Mouse (Mus musculus) intestine, embryonic 15.5 days (tissue): ENCODE data around the gene Hist1h2br. TPM values are rescaled to one million over a fixed set of nuclear protein-coding genes. Genes with fewer than 3 reads are reported as not detected.
A peak's percentile ranks its signal among the peaks of the same experiment; 100 is the strongest.
"Not testable (repeated sequence)": the region's sequence is repeated elsewhere in the genome, so short reads cannot be mapped to it uniquely, and the experiment has no call there.

Experiments used
- ATAC-seq: fragments of 200-750 bp; cut with Nextera tagmentation; 2 replicates; pipeline ENCODE4 v1.8.0; 2017; ENCODE audit warnings: moderate TSS enrichment, moderate library complexity
- H3K27ac ChIP-seq: fragments of 300-500 bp; sonication (generic); 2 replicates; pipeline ENCODE4 v1.5.1; 2015; ENCODE audit warnings: mild to moderate bottlenecking, inconsistent platforms
- H3K27me3 ChIP-seq: fragments of 300-500 bp; sonication (generic); replicated peaks from 2 replicates; pipeline ENCODE4 v1.6.1; 2015; ENCODE audit warnings: inconsistent platforms
- H3K36me3 ChIP-seq: fragments of 300-500 bp; sonication (generic); 2 replicates; pipeline ENCODE4 v1.6.1; 2015; ENCODE audit warnings: inconsistent platforms
- H3K4me1 ChIP-seq: fragments of 300-500 bp; sonication (generic); replicated peaks from 2 replicates; pipeline ENCODE4 v1.6.1; 2015; ENCODE audit warnings: inconsistent platforms
- H3K4me2 ChIP-seq: fragments of 300-500 bp; sonication (generic); replicated peaks from 2 replicates; pipeline ENCODE4 v1.6.1; 2015; ENCODE audit warnings: mild to moderate bottlenecking, inconsistent platforms
- H3K4me3 ChIP-seq: fragments of 300-500 bp; sonication (generic); replicated peaks from 2 replicates; pipeline ENCODE4 v1.5.1; 2015; ENCODE audit warnings: inconsistent platforms
- H3K9ac ChIP-seq: fragments of 300-500 bp; sonication (generic); 2 replicates; pipeline ENCODE4 v1.6.1; 2015; ENCODE audit warnings: inconsistent platforms
- H3K9me3 ChIP-seq: fragments of 300-500 bp; sonication (generic); 2 replicates; pipeline ENCODE4 v1.6.1; 2016; ENCODE audit warnings: inconsistent platforms
- WGBS: fragments of 180-500 bp; shearing (Covaris S2); methylation state at CpG from one replicate; pipeline ENCODE4 v1.1.7; 2015; 5-methylcytosine and 5-hydroxymethylcytosine counted together
- polyA plus RNA-seq: library from polyadenylated mRNA; unstranded; fragments of >200 nt; fragmentation: Nextera tagmentation; extraction: Ambion mirVana; gene quantifications from 2 replicates; pipeline ENCODE4 v1.2.1, GENCODE M21; 2015

Gene Hist1h2br
- polyA plus RNA-seq, 1 experiment from 2014 or later, result 16.4 TPM

DNA sequence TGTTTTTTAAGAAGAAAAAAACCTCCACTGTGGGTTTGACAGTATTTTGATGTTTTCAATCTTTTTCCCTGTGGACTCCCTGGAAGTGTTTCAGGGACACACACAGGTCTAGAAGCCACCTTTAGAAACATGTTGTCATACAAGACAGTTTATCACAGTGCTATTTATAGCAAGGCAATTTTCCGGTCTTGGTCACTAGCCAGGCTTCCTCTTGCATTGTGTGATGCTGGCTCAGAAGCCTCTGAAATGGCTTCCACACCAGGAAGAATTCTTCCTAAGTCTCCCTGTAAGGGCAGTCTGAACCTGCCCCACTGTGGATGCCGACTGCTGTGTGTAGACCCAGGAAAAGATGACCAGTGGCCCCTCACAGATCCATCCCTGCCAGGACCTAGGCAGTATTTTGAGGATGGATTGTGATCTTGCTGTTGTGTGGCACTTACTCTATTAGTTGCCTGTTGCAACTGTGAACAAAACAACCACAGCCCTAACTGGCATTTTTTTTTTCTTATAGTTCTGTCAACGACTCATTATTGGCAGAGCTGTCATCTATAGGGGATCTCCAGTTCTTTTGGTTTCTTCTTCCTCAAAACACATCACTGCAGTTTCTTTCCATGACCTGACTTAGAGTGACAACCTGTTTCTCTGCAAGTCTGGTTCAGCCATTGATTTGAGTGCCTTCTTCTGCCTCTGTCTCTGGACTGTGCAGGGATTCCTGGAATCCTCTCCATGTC lies 18.8 kb downstream of the Hist1h2br start:
- H3K4me3 ChIP-seq, result no peak overlapping the region
- no peak overlapping the region for H3K9ac ChIP-seq
- WGBS, result 57% methylated on average over 3 of the region's 3 CpGs
- H3K9me3 ChIP-seq, result no peaks in the 10 kb centered on the region
- no peaks in the 10 kb centered on the region for H3K4me1 ChIP-seq
- H3K27me3 ChIP-seq, result no peaks in the 10 kb centered on the region
- H3K4me2 ChIP-seq, result no peak overlapping the region
- H3K36me3 ChIP-seq, result no peaks in the 10 kb centered on the region
- no peak overlapping the region for H3K27ac ChIP-seq
- no peak for ATAC-seq

DNA sequence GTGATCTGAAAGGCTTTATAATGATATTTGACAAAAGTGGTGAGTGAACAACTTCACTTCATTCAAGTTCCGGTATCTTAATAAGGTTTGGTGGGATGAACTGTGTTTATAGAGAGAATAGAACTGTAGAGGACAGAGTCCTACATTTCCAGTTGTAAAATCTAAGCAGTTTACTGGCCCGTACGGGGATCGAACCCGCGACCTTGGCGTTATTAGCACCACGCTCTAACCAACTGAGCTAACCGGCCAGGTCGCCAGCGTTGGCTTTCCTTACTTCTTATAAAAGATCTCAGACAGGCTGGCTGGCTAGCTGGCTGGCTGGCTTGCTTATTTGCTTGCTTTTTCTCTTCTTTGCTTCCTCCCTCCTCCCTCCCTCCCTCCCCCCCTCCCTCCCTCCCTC lies 21.6 kb downstream of the Hist1h2br start:
- peak overlapping the region; percentile 31 for H3K4me3 ChIP-seq
- H3K4me2 ChIP-seq, result peak overlapping the region; percentile 46; the same call in 1 of the 2 replicates
- no peak overlapping the region for H3K9ac ChIP-seq
- no peaks in the 10 kb centered on the region for H3K27me3 ChIP-seq
- no peak overlapping the region for H3K27ac ChIP-seq
- peak; percentile 91 for ATAC-seq
- no peaks in the 10 kb centered on the region for H3K36me3 ChIP-seq
- no peaks in the 10 kb centered on the region for H3K9me3 ChIP-seq
- no peaks in the 10 kb centered on the region for H3K4me1 ChIP-seq
- 5% methylated on average over 11 of the region's 11 CpGs for WGBS

DNA sequence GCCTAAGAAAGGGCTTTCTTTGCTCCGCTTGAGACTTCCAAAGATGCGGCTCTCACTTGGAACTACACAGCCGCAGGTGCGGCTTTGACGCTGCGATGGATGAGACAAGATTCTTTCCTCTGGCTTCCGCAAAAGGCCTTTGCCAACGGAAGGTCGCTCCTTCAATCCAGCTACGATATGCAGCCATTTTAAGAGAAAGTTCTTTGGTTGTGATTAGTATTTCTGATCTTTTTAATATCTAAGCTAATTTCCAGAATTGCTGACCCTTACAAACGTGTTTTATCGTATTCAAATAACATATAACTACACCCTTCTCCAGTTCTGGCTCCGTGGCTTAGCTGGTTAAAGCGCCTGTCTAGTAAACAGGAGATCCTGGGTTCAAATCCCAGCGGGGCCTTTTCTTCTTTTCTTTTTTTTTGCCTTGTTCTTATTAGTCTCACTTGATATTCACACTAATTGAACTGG lies 22.2 kb downstream of the Hist1h2br start:
- H3K4me1 ChIP-seq, result no peaks in the 10 kb centered on the region
- no peak overlapping the region for H3K27ac ChIP-seq
- ATAC-seq, result peak; percentile 73
- H3K4me2 ChIP-seq, result peak overlapping the region; percentile 46
- H3K27me3 ChIP-seq, result no peaks in the 10 kb centered on the region
- H3K36me3 ChIP-seq, result no peaks in the 10 kb centered on the region
- H3K9ac ChIP-seq, result 0 out of 2 replicates have a peak overlapping the region, but pooled peaks have one; percentile 3
- peak overlapping the region; percentile 31 for H3K4me3 ChIP-seq
- 2% methylated on average over 15 of the region's 15 CpGs for WGBS
- no peaks in the 10 kb centered on the region for H3K9me3 ChIP-seq

DNA sequence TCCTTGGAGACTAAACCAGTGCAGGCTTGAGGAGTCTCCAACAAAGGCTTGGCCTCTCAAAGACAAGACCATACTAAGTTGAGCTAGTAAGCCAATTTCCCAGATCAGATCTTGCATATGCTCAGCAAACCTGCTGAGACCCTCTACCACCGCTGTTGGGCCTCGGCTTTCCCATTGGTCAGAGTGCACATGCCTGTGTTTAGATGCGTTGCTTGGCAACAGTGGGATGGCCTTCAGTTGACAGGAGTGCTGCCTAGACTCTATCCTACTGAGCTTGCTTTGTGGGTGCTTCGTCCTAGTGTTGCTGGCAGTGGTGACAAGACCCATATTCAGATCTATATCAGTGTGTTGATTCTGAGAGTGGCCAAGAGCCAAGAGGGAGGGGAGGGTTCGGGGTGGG lies 28.1 kb downstream of the Hist1h2br start:
- ATAC-seq, result no peak
- no peak overlapping the region for H3K27ac ChIP-seq
- no peaks in the 10 kb centered on the region for H3K4me1 ChIP-seq
- H3K36me3 ChIP-seq, result no peaks in the 10 kb centered on the region
- H3K9me3 ChIP-seq, result no peaks in the 10 kb centered on the region
- no peak overlapping the region for H3K9ac ChIP-seq
- no peak overlapping the region for H3K4me2 ChIP-seq
- no peaks in the 10 kb centered on the region for H3K27me3 ChIP-seq
- H3K4me3 ChIP-seq, result no peak overlapping the region
- 14% methylated on average over 5 of the region's 5 CpGs for WGBS

DNA sequence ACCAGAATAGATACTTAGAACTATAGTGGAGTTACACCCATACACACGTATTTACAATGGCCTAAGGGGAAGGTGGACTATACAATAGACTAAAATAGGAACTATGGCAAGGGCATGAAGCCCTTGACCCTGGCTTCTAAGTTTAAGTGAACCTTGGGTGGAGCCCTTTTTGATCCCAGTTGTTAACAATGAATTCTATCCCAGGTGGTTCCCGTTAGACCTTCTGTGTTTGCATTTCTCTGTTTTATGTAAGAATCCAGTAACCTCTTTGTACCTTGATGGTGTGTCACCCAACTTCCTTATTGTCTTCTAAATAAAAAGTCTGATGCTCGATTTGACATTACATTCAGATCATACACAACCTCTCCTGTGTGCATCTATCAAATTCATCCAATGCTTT lies 32.0 kb downstream of the Hist1h2br start:
- 68% methylated on average over 3 of the region's 3 CpGs for WGBS
- H3K36me3 ChIP-seq, H3K4me2 ChIP-seq, H3K9ac ChIP-seq, H3K27ac ChIP-seq, H3K9me3 ChIP-seq, ATAC-seq, H3K27me3 ChIP-seq, H3K4me3 ChIP-seq, H3K4me1 ChIP-seq: not testable (repeated sequence)

DNA sequence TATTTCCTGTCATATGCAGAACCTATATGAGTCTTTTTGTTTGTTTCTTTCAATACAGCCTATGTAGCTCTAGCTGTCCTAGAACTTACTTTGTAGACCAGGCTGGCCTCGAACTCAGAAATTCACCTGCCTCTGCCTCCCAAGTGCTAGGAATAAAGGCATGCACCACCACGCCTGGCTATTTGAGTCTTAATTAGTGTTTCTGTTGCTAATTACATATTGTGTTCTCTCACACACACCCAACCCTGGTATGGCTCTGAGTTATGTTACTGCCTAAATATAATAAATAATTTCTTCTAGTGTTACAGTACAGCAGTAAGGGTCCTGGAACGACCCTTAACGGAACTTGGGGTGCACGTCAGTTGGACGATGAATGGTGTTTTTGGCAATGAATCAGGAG lies 47.2 kb downstream of the Hist1h2br start:
- Histone ChIP-seq H3K27ac (no peak overlapping the region), H3K9ac (no peak overlapping the region), H3K27me3 (no peaks in the 10 kb centered on the region), H3K4me3 (no peak overlapping the region), H3K4me1 (no peaks in the 10 kb centered on the region), H3K4me2 (no peak overlapping the region), H3K9me3 (no peaks in the 10 kb centered on the region), H3K36me3 (no peaks in the 10 kb centered on the region)
- ATAC-seq, result no peak
- WGBS, result 82% methylated on average over 6 of the region's 6 CpGs

DNA sequence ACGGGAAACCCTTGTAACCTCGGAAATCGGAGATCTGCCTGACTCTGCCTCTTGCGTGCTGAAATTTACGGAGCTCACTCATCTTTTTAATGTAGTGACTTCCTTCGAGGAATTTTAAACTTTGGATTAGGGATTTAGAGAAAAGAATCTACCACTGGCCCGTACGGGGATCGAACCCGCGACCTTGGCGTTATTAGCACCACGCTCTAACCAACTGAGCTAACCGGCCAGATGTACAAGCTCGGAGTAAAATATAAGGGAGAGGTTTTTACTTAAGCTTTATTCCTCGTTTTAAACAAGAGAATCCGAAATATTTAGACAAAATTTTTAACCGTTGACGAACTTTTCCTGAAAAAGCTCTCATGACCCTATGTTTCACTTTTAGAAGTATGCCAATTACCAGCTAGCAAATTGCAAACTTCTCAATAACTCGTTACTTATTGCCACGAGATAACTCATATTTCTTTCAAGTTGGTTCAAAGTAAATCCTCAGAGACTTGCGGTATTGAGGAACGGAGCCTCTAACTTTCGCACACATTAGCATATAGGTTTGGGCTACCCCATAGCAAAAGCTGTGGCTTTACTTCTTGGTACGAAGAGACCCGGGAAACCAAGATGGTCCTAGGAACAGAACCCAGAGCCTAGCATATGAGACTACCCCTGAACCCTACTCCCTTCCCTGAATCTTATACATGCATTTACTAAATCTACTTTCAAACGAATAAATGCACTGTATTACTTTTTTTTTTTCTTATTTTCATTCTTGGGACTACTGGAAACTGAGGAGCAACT lies 48.5 kb downstream of the Hist1h2br start:
- Histone ChIP-seq H3K9ac (no peak overlapping the region), H3K27ac (no peak overlapping the region), H3K9me3 (no peaks in the 10 kb centered on the region), H3K4me2 (peak overlapping the region; percentile 50), H3K36me3 (no peaks in the 10 kb centered on the region), H3K4me1 (no peaks in the 10 kb centered on the region), H3K4me3 (peak overlapping the region; percentile 39), H3K27me3 (no peaks in the 10 kb centered on the region)
- ATAC-seq, result peak; percentile 87
- 5% methylated on average over 27 of the region's 27 CpGs for WGBS

DNA sequence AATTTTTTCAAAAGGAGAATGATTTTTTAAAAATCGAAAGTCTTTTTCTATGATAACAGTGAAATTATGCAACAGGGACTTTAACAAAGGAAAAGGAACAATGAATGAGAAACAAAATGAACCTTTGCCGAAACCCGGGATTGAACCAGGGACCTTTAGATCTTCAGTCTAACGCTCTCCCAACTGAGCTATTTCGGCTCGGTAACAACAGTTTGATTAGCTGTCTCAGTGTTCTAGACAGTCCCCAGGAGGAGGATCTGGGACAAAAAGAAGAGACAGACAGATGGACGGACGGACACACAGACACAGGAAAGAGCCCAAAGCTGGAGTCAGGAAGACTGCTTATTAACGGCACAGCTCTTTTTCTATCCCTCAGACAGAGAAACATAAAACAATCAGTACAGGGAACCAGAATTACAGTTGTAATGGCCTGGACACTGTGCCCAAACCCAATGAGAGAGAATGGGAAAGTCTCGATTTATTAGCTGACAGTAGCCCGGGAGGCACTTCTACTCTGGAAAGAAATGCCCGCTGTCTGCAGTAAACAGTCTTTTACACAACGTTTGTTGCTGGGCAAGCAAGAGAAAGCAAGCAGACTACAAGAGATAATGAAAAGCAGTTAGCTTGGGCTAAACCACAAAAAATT lies 49.3 kb downstream of the Hist1h2br start:
- Histone ChIP-seq H3K36me3 (no peaks in the 10 kb centered on the region), H3K4me3 (peak overlapping the region; percentile 39), H3K4me2 (peak overlapping the region; percentile 50), H3K27me3 (no peaks in the 10 kb centered on the region), H3K9me3 (no peaks in the 10 kb centered on the region), H3K9ac (no peak overlapping the region), H3K27ac (no peak overlapping the region), H3K4me1 (no peaks in the 10 kb centered on the region)
- WGBS, result 3% methylated on average over 13 of the region's 13 CpGs
- ATAC-seq, result peak; percentile 89

DNA sequence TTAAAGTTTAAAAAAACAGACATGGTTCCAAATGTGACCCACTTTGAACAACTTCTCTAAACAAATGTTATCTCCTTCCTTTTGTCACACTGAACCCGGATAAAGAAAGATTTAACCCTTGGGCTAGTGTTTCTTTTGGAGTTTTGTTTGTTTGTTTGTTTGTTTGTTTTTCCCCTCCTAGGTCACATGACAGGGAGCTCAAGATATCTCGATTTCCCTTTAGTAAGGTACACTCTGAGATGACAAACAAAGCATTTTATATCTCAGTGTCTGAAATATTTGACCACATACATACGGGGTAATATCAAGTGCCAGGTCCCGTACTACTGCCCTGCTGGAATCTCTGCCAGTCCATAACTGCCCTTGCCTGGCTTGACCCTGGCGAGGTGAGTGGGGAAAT lies 49.9 kb downstream of the Hist1h2br start:
- Histone ChIP-seq H3K9me3 (no peaks in the 10 kb centered on the region), H3K36me3 (no peaks in the 10 kb centered on the region), H3K27ac (no peak overlapping the region), H3K9ac (no peak overlapping the region), H3K27me3 (no peaks in the 10 kb centered on the region), H3K4me2 (peak overlapping the region; percentile 50), H3K4me3 (peak overlapping the region; percentile 39; the same call in 1 of the 2 replicates), H3K4me1 (no peaks in the 10 kb centered on the region)
- WGBS, result 42% methylated on average over 5 of the region's 5 CpGs
- no peak for ATAC-seq

DNA sequence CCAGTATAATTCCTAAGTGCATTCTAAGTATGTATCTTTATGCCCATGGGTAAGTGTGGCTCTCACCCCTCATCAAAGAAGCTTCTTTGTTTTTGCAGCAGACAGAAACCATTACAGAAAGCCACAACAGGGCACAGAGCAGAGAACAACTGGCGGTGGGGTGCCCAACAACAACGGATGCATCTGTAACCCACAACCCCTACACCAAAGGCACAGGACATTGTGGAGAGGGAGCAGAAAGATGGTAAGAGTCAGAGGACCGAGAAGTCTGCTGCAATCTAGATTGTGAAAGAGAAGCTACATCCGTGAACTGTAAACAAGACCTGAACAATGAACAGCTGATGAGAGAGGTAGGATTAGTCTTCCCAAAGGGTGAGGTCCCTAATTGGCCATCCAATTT lies 51.0 kb downstream of the Hist1h2br start:
- Histone ChIP-seq H3K4me3 (no peak overlapping the region), H3K9ac (no peak overlapping the region), H3K9me3 (no peaks in the 10 kb centered on the region), H3K36me3 (no peaks in the 10 kb centered on the region), H3K4me2 (no peak overlapping the region), H3K4me1 (no peaks in the 10 kb centered on the region), H3K27ac (no peak overlapping the region), H3K27me3 (no peaks in the 10 kb centered on the region)
- 77% methylated on average over 4 of the region's 4 CpGs for WGBS
- ATAC-seq, result no peak
